Mouse (Mus musculus): ENCODE measurements around the gene Hgfac.

- TF ChIP-seq USF2 (conservative IDR thresholded peaks at IDR 0.05; ENCODE audit: low read depth, low read length): no peak
- no peak for TF ChIP-seq MAX (IDR thresholded peaks at IDR 0.05; ENCODE audit: low read length)
- no peak for TF ChIP-seq CTCF (conservative IDR thresholded peaks at IDR 0.05 in 1 of 2, IDR thresholded peaks at IDR 0.05 in 1 of 2; ENCODE audit: low read depth in 2 of 2, low read length in 2 of 2)
Measured at GRCm38 (mm10) chr5:35089614-35089963, 48.3 kb downstream of the Hgfac start.

Measured in CH12.LX (cell line).